Mouse (Mus musculus) MEL (cell line): ENCODE results near the gene Fhl1.

Experiments used
- CHD2 ChIP-seq: IDR thresholded peaks from 2 replicates; pipeline ENCODE4 v1.6.1; 2011; ENCODE audit warnings: low read length, improper control_type of control experiment
- MAX ChIP-seq: IDR thresholded peaks from 2 replicates; pipeline ENCODE4 v1.6.1; 2011; ENCODE audit warnings: low read length, improper control_type of control experiment
- POLR2AphosphoS2 ChIP-seq: IDR thresholded peaks from 2 replicates; pipeline ENCODE4 v1.6.1; 2011; ENCODE audit warnings: low read length, improper control_type of control experiment
- USF1 ChIP-seq: IDR thresholded peaks from 2 replicates; pipeline ENCODE4 v1.6.1; 2014; ENCODE audit warnings: low read depth, mild to moderate bottlenecking, inconsistent platforms, low read length, improper control_type of control experiment, moderate library complexity

GRCm38 (mm10) chrX:56839369-56839768 lies 107.8 kb downstream of the Fhl1 start:
- TF ChIP-seq CHD2: no peak
- no peak for TF ChIP-seq USF1
- TF ChIP-seq POLR2AphosphoS2: no peak
- TF ChIP-seq MAX: no peak
